Mouse (Mus musculus) forebrain, embryonic 12.5 days (tissue): ENCODE data around the gene Defb35. TPM values are rescaled to one million over a fixed set of nuclear protein-coding genes. Genes with fewer than 3 reads are reported as not detected.

Experiments used
- ATAC-seq: fragments of 200-750 bp; cut with Nextera tagmentation; 2 replicates; pipeline ENCODE4 v1.8.0; 2017; ENCODE audit warnings: moderate TSS enrichment; ENCODE audit not compliant: low FRiP score
- H3K27ac ChIP-seq: fragments of 300-500 bp; sonication (generic); 2 replicates; pipeline ENCODE4 v1.5.1; 2016; ENCODE audit warnings: mild to moderate bottlenecking
- H3K27me3 ChIP-seq: fragments of 300-500 bp; sonication (generic); 2 replicates; pipeline ENCODE4 v1.6.1; 2016; ENCODE audit warnings: mild to moderate bottlenecking
- H3K36me3 ChIP-seq: fragments of 300-500 bp; sonication (generic); replicated peaks from 2 replicates; pipeline ENCODE4 v1.6.1; 2016; ENCODE audit warnings: mild to moderate bottlenecking
- H3K4me1 ChIP-seq: fragments of 300-500 bp; sonication (generic); 2 replicates; pipeline ENCODE4 v1.6.1; 2016
- H3K4me2 ChIP-seq: fragments of 300-500 bp; sonication (generic); 2 replicates; pipeline ENCODE4 v1.6.1; 2016; ENCODE audit warnings: mild to moderate bottlenecking, moderate library complexity
- H3K4me3 ChIP-seq: fragments of 300-500 bp; sonication (generic); replicated peaks from 2 replicates; pipeline ENCODE4 v1.5.1; 2016; ENCODE audit warnings: mild to moderate bottlenecking
- H3K9ac ChIP-seq: fragments of 300-500 bp; sonication (generic); 2 replicates; pipeline ENCODE4 v1.6.1; 2016; ENCODE audit warnings: mild to moderate bottlenecking
- H3K9me3 ChIP-seq: fragments of 300-500 bp; sonication (generic); 2 replicates; pipeline ENCODE4 v1.6.1; 2016
- WGBS: fragments of 180-500 bp; shearing (Covaris S2); methylation state at CpG from one replicate; pipeline ENCODE4 v1.1.7; 2016; 5-methylcytosine and 5-hydroxymethylcytosine counted together
- polyA plus RNA-seq: library from polyadenylated mRNA; unstranded; fragments of >200 nt; fragmentation: Nextera tagmentation; extraction: Ambion mirVana; gene quantifications from 2 replicates; pipeline ENCODE4 v1.2.1, GENCODE M21; 2016

Defb35 gene
- polyA plus RNA-seq, 1 experiment from 2014 or later, result not detected

GRCm38 (mm10) chr8:21969475-21969874 lies 31.3 kb downstream of the Defb35 start, which contains the start of gene Ccdc70:
Gene Ccdc70, plus strand, starts transcription at chr8:21969775.
- no peak within 1 kb of the TSS for H3K27ac ChIP-seq
- no peak within 1 kb of the TSS for H3K4me3 ChIP-seq
- H3K4me2 ChIP-seq, result no peak within 1 kb of the TSS
- H3K9me3 ChIP-seq, result no peaks in the 10 kb centered on the region
- WGBS, result 87% methylated on average over 3 of the region's 3 CpGs
- no peaks in the 10 kb centered on the region for H3K4me1 ChIP-seq
- no peak within 1 kb of the TSS for H3K9ac ChIP-seq
- H3K36me3 ChIP-seq, result no peaks in the 10 kb centered on the region
- no peaks in the 10 kb centered on the region for H3K27me3 ChIP-seq
- no peak for ATAC-seq

GRCm38 (mm10) chr8:21978193-21978592 lies 40.0 kb downstream of the Defb35 start:
- Histone ChIP-seq H3K4me1 (no peaks in the 10 kb centered on the region), H3K9me3 (no peaks in the 10 kb centered on the region), H3K4me2 (no peak overlapping the region), H3K27me3 (no peaks in the 10 kb centered on the region), H3K9ac (no peak overlapping the region), H3K36me3 (no peaks in the 10 kb centered on the region), H3K4me3 (no peak overlapping the region), H3K27ac (no peak overlapping the region)
- 65% methylated on average over 4 of the region's 4 CpGs for WGBS
- ATAC-seq, result no peak

GRCm38 (mm10) chr8:21981664-21982337 lies 43.6 kb downstream of the Defb35 start:
- WGBS, result 67% methylated on average over 8 of the region's 8 CpGs
- H3K4me2 ChIP-seq, result no peak overlapping the region

More at GRCm38 (mm10) chr8:21981664-21982337, 43.6 kb downstream of the Defb35 start:
- no peaks in the 10 kb centered on the region for H3K9me3 ChIP-seq
- no peak overlapping the region for H3K9ac ChIP-seq
- H3K27me3 ChIP-seq, result no peaks in the 10 kb centered on the region
- no peak overlapping the region for H3K27ac ChIP-seq
- ATAC-seq, result no peak
- no peaks in the 10 kb centered on the region for H3K36me3 ChIP-seq
- H3K4me3 ChIP-seq, result no peak overlapping the region
- H3K4me1 ChIP-seq, result no peaks in the 10 kb centered on the region

Other genes starting within 250 kb of the Defb35 start
- gene AY761184, start 234.7 kb upstream of the Defb35 start, polyA plus RNA-seq, result not detected in 2 replicates
- not detected in 2 replicates for gene Defa24, start 203.9 kb upstream of the Defb35 start, polyA plus RNA-seq
- gene Defb50, start 114.8 kb upstream of the Defb35 start, polyA plus RNA-seq, result not detected in 2 replicates
- gene Defb2, start 98.4 kb upstream of the Defb35 start, polyA plus RNA-seq, result not detected in 2 replicates
- gene Defb10, start 79.5 kb upstream of the Defb35 start, polyA plus RNA-seq, result not detected in 2 replicates
- not detected in 2 replicates for gene Defb9, start 52.9 kb upstream of the Defb35 start, polyA plus RNA-seq
- 0.79 TPM in 1 of 2 replicates, not detected in the other for gene Defb11, start 31.9 kb upstream of the Defb35 start, polyA plus RNA-seq
- not detected in 2 replicates for gene Defb15, start 5.6 kb upstream of the Defb35 start, polyA plus RNA-seq
- not detected in 2 replicates for gene Defb13, start 8.4 kb downstream of the Defb35 start, polyA plus RNA-seq
- gene Fam90a1a, start 20.4 kb downstream of the Defb35 start, polyA plus RNA-seq, result not detected in 2 replicates
- gene Ccdc70, start 31.4 kb downstream of the Defb35 start, polyA plus RNA-seq, result not detected in 2 replicates
- 2.3 and 2.6 TPM in 2 replicates for gene Atp7b, start 122.0 kb downstream of the Defb35 start, polyA plus RNA-seq
- 15.4 and 25.6 TPM in 2 replicates for gene Alg11, start 122.4 kb downstream of the Defb35 start, polyA plus RNA-seq
- 0.17 and 0.32 TPM in 2 replicates for gene Nek5, start 186.7 kb downstream of the Defb35 start, polyA plus RNA-seq
- gene Nek3, start 228.1 kb downstream of the Defb35 start, polyA plus RNA-seq, result 6.3 and 6.9 TPM in 2 replicates
- 63.1 and 65.9 TPM in 2 replicates for gene Ckap2, start 247.5 kb downstream of the Defb35 start, polyA plus RNA-seq